Mouse (Mus musculus): ENCODE measurements around the gene Adrb1. TPM values are rescaled to one million over a fixed set of nuclear protein-coding genes. Genes with fewer than 3 reads are reported as not detected.

The Adrb1 gene
- polyA plus RNA-seq, 1 experiment, result 0.50 TPM

- Histone ChIP-seq H3K4me3 (replicated peaks; ENCODE audit: control insufficient read depth, low read depth, low read length) (no peak overlapping the region), H3K4me1 (ENCODE audit: control insufficient read depth, insufficient read depth, low read length) (no peaks in the 10 kb centered on the region), H3K27ac (ENCODE audit: control insufficient read depth, insufficient read depth, low read depth, low read length, poor library complexity) (no peak overlapping the region)
- WGBS, result 74% methylated on average over 5 of the region's 5 CpGs
- no peak for TF ChIP-seq CTCF (IDR thresholded peaks at IDR 0.05; ENCODE audit: control insufficient read depth, insufficient read depth, low read length)
- no peak for TF ChIP-seq POLR2A (IDR thresholded peaks at IDR 0.05; ENCODE audit: borderline replicate concordance, control insufficient read depth, low read depth, low read length)
Measured at GRCm38 (mm10) chr19:56692451-56692850, 29.5 kb upstream of the Adrb1 start.

GRCm38 (mm10) chr19:56697370-56698144, 24.4 kb upstream of the Adrb1 start:
- WGBS, result 82% methylated on average over 20 of the region's 20 CpGs

GRCm38 (mm10) chr19:56700848-56701247, 21.2 kb upstream of the Adrb1 start:
- Histone ChIP-seq H3K27ac (ENCODE audit: control insufficient read depth, insufficient read depth, low read depth, low read length, poor library complexity) (no peak overlapping the region), H3K4me3 (replicated peaks; ENCODE audit: control insufficient read depth, low read depth, low read length) (no peak overlapping the region), H3K4me1 (ENCODE audit: control insufficient read depth, insufficient read depth, low read length) (peaks cover 1% of the 10 kb centered on the region; the same call in 1 of the 2 replicates)
- TF ChIP-seq CTCF (IDR thresholded peaks at IDR 0.05; ENCODE audit: control insufficient read depth, insufficient read depth, low read length) (no peak), POLR2A (IDR thresholded peaks at IDR 0.05; ENCODE audit: borderline replicate concordance, control insufficient read depth, low read depth, low read length) (no peak)
- 45% methylated on average over 10 of the region's 10 CpGs for WGBS

More at GRCm38 (mm10) chr19:56697370-56698144, 24.4 kb upstream of the Adrb1 start:
- TF ChIP-seq POLR2A (IDR thresholded peaks at IDR 0.05; ENCODE audit: borderline replicate concordance, control insufficient read depth, low read depth, low read length), result no peak
- TF ChIP-seq CTCF (IDR thresholded peaks at IDR 0.05; ENCODE audit: control insufficient read depth, insufficient read depth, low read length), result no peak
- Histone ChIP-seq H3K4me3 (replicated peaks; ENCODE audit: control insufficient read depth, low read depth, low read length) (no peak overlapping the region), H3K27ac (ENCODE audit: control insufficient read depth, insufficient read depth, low read depth, low read length, poor library complexity) (no peak overlapping the region), H3K4me1 (ENCODE audit: control insufficient read depth, insufficient read depth, low read length) (no peaks in the 10 kb centered on the region)

- H3K4me3 ChIP-seq (replicated peaks; ENCODE audit: control insufficient read depth, low read depth, low read length), result no peak overlapping the region
Measured at GRCm38 (mm10) chr19:56701404-56702033, 20.5 kb upstream of the Adrb1 start.

GRCm38 (mm10) chr19:56702039-56702438, 20.0 kb upstream of the Adrb1 start:
- H3K4me1 ChIP-seq (ENCODE audit: control insufficient read depth, insufficient read depth, low read length), result peaks cover 1% of the 10 kb centered on the region; the same call in 1 of the 2 replicates
- H3K27ac ChIP-seq (ENCODE audit: control insufficient read depth, insufficient read depth, low read depth, low read length, poor library complexity), result no peak overlapping the region
- no peak overlapping the region for H3K4me3 ChIP-seq (replicated peaks; ENCODE audit: control insufficient read depth, low read depth, low read length)
- WGBS, result 82% methylated on average over 6 of the region's 6 CpGs
- TF ChIP-seq POLR2A (IDR thresholded peaks at IDR 0.05; ENCODE audit: borderline replicate concordance, control insufficient read depth, low read depth, low read length) (no peak), CTCF (IDR thresholded peaks at IDR 0.05; ENCODE audit: control insufficient read depth, insufficient read depth, low read length) (no peak)

More at GRCm38 (mm10) chr19:56701404-56702033, 20.5 kb upstream of the Adrb1 start:
- Histone ChIP-seq H3K4me1 (ENCODE audit: control insufficient read depth, insufficient read depth, low read length) (peaks cover 1% of the 10 kb centered on the region; the same call in 1 of the 2 replicates), H3K27ac (ENCODE audit: control insufficient read depth, insufficient read depth, low read depth, low read length, poor library complexity) (no peak overlapping the region)
- 76% methylated on average over 8 of the region's 8 CpGs for WGBS
- TF ChIP-seq CTCF (IDR thresholded peaks at IDR 0.05; ENCODE audit: control insufficient read depth, insufficient read depth, low read length), result no peak
- no peak for TF ChIP-seq POLR2A (IDR thresholded peaks at IDR 0.05; ENCODE audit: borderline replicate concordance, control insufficient read depth, low read depth, low read length)

- Histone ChIP-seq H3K27ac (ENCODE audit: control insufficient read depth, insufficient read depth, low read depth, low read length, poor library complexity) (no peak overlapping the region), H3K4me3 (replicated peaks; ENCODE audit: control insufficient read depth, low read depth, low read length) (no peak overlapping the region), H3K4me1 (ENCODE audit: control insufficient read depth, insufficient read depth, low read length) (peaks cover 1% of the 10 kb centered on the region; the same call in 1 of the 2 replicates)
- WGBS, result 12% methylated on average over 12 of the region's 12 CpGs
- no peak for TF ChIP-seq POLR2A (IDR thresholded peaks at IDR 0.05; ENCODE audit: borderline replicate concordance, control insufficient read depth, low read depth, low read length)
- no peak for TF ChIP-seq CTCF (IDR thresholded peaks at IDR 0.05; ENCODE audit: control insufficient read depth, insufficient read depth, low read length)
Measured at GRCm38 (mm10) chr19:56703238-56704097, 18.5 kb upstream of the Adrb1 start.

GRCm38 (mm10) chr19:56705026-56705675, 16.8 kb upstream of the Adrb1 start:
- WGBS, result 68% methylated on average over 8 of the region's 8 CpGs
- H3K4me1 ChIP-seq (ENCODE audit: control insufficient read depth, insufficient read depth, low read length), result peaks cover 1% of the 10 kb centered on the region; the same call in 1 of the 2 replicates
- H3K27ac ChIP-seq (ENCODE audit: control insufficient read depth, insufficient read depth, low read depth, low read length, poor library complexity), result no peak overlapping the region
- H3K4me3 ChIP-seq (replicated peaks; ENCODE audit: control insufficient read depth, low read depth, low read length), result no peak overlapping the region
- TF ChIP-seq CTCF (IDR thresholded peaks at IDR 0.05; ENCODE audit: control insufficient read depth, insufficient read depth, low read length) (no peak), POLR2A (IDR thresholded peaks at IDR 0.05; ENCODE audit: borderline replicate concordance, control insufficient read depth, low read depth, low read length) (no peak)

All from bone marrow, adult 2 months (tissue).